Mouse (Mus musculus) left cerebral cortex, adult 18-20 months (tissue): ENCODE results near the gene P4hb. TPM values are rescaled to one million over a fixed set of nuclear protein-coding genes. Genes with fewer than 3 reads are reported as not detected.

ENCODE experiments used
- DNase-seq, 2 experiments: peaks; one replicate each; pipeline ENCODE4 v3.0.0; 2021 to 2022; ENCODE audit warnings: low spot score in 2 of 2, mixed read lengths in 1 of 2
- long read RNA-seq, 2 experiments: library from polyadenylated mRNA; stranded (forward); transcript quantifications; one replicate each; pipeline ENCODE4 v2.0.0; 2021
- total RNA-seq, 2 experiments: library from RNA; stranded (reverse); gene quantifications; 2 replicates each; pipeline ENCODE4 v1.2.3; 2021

P4hb gene
- 100 to 1,000 TPM; 127 to 129 TPM for total RNA-seq
- long read RNA-seq, experiment 1, transcript P4hb-201 (11 exons, 2,861 nt): major isoform, 189 of 200 reads
- long read RNA-seq, experiment 1, partial matches to known transcripts: 6 of 200 reads
- long read RNA-seq, experiment 1, other reads (novel, unspliced or antisense): 5 of 200 reads
- long read RNA-seq, experiment 2, transcript P4hb-201 (11 exons, 2,861 nt): major isoform, 135 of 146 reads
- long read RNA-seq, experiment 2, partial matches to known transcripts: 3 of 146 reads
- long read RNA-seq, experiment 2, other reads (novel, unspliced or antisense): 8 of 146 reads

DNA sequence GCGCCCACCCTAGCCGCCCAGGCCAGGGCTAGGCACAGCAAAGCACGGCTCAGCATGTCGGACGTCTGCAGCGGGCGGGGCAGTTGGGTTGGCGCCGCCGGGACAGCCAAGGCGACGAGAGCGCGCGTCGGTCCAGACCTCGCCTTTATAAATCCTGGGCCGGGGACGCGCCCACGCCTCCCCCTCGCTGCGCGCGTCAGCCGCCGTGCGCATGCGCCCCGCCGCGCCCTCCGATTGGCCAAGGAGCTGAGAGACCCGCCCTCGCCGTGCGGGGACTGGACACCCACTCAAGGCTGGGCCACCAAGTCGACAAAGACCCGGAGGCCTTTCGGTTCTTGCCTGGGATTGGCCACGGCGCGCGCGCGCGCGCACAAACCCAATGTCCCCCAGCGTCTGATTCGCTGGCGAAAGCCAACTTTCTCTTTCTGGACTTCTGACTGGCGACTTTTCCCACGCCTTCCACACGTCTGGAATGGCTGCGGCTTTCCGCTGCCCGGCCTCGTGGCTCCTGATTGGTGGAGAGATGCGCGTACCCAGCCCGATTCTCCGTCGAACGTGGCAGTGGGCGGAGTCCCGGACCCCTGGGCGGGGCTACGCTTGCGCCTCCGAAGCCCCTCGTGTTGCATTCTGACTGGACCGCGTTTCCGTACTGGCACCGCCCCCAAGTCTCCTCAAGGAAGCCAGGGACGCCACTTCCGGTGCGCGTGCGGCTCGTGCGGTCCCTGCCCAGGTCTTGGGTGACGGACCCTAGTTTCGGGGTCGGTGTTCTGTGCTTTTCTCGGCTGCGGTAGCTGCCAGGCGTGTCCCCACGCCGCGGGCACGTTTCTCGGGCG lies at the start of gene P4hb:
Gene P4hb (minus strand): TSS at position 502 of the 833 bp plus-strand sequence.
- DNase-seq: peak; percentile 99 to 100

DNA sequence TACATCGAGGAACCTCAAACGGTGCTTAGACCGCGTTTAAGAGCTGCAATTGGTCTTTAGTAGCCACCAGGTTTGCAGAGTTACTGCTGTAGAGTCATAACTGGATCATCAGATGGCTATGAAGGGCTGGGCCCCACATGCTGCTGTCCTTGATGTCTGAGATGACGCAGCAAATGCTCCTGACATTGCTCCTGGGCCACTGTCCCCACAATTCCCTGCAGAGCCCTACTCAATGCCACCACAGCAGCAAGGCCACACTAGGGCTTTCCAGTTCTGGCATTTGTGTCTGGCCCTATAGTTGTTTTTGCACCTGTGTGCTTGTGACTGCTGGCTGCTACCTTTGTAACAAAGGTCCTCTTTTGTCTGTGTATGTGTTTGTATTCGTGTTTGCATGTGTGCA lies 49.8 kb upstream of the P4hb start:
- no peak for DNase-seq

DNA sequence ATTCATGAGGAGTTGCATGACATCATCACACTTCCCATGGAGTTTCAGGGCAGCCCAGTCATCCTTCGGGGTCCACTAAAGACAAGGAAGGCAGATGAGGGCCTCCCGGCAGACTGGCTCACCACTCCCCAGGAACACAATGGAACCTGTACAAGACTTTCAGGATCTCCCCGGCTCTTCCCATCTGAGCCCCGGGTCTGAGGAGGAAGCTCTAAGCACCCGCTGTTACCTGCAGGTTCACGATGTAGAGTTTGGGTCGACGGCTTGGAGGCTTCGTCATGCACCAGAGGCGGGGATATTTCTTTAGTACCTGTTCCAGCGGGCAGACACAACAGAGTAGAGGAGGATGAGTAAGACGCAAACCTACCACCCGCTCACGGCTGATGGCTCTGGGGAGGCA lies 47.1 kb upstream of the P4hb start:
- DNase-seq: no peak

DNA sequence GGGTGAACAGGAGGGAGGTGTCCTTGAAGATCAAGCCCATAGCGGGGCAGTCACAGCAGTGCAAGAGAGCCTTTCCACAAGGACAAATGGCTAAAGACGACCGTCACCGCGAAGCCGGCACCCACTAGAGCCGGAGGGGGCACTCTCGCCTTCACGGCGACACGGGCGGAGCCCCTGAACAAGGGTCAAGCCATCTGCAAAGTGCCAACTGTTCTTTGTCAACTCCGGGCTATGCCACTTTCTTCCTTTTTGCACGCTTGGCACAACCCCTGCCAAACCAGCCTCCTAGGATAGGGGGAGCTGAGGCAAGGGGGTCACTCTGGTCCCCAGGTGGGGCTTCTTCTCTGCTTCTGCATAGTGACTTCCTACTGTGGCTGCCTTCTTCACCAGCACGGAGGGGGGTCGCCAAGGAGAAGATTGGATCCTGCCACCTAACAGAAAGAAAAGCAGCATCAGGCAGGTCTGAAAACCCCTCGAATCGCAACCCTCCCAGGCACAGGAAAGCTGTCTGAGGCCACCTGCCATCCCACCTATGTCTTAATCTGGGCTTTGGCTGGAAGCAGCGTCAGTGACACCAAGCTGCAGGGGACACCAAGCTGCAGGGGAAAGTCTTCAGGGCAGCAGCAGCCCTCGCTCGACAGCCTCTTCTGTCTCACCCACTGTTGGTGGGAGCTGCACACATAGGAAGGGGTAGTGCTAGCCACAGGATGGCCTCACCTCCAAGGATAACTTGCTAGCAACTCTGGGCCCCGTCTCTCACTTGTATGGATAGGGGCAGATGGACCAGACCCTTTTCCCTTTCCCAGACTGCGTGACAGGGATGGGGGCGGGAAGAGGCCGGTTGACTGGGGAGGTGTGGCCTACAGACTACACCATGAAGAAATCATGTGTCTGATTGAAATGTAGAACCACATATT lies 45.8 kb upstream of the P4hb start:
- no peak for DNase-seq

DNA sequence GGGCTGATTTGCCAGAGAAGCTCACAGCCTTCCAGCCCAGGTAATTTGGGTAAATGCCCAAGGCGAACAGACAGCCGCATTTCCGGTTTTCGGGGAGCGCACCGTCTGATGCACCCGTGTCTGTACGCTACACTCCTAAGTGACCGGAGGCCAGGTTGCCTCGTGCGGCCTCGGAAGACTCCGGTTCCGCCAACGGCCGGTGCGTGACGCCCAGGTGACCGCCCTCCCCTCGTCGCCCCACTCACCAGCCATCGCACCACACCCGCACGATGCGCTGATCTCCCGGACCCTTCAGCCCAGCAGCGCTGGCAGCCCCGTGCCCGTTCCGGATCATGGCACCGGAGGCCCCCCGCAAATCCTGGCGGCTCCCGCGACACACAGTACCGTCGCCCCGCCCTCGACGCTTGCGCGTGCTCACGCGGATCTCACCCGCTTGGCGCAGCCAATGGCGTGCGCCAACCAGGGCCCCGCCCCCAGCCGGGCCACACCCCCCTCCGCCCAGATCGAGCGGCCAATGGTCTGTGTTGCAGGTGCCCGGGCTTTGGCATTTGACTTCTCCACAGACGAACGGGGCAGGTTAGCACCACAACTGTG lies 44.6 kb upstream of the P4hb start, which contains the start of gene Pcyt2:
Gene Pcyt2 (minus strand): TSS at position 418 of the 594 bp plus-strand sequence.
- peak; percentile 88 to 93 for DNase-seq

DNA sequence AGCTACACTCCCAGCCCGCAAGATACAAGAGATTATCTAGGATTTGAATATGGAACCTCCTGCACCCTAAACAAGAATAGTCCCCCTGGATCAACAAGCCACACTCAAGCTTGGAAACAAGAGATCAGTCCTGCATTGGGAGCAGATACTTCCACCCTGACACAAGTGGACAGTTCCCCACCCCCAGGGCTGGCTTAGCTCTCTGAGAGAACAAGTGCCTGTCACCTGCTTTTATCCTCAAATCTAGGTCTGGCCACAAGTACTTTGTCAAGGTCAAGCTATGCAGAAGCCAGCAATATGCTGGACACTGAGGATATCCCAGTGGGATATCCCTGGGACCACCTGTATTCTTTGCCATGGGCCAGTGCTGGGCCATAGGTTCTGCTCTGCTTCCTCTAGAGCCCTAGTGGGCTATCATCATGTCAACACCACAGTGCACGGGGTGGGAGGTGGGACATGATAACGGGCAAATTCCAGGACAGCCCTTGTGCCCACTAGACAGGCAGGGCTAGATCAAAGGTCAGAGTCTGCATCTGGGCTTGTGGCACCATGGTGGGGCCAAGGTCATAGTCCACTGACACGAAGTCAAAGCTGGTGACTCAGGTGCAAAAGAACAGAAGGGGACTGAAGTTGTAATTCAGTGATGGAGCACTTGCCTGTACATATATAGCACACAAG lies 43.7 kb upstream of the P4hb start:
- no peak for DNase-seq

DNA sequence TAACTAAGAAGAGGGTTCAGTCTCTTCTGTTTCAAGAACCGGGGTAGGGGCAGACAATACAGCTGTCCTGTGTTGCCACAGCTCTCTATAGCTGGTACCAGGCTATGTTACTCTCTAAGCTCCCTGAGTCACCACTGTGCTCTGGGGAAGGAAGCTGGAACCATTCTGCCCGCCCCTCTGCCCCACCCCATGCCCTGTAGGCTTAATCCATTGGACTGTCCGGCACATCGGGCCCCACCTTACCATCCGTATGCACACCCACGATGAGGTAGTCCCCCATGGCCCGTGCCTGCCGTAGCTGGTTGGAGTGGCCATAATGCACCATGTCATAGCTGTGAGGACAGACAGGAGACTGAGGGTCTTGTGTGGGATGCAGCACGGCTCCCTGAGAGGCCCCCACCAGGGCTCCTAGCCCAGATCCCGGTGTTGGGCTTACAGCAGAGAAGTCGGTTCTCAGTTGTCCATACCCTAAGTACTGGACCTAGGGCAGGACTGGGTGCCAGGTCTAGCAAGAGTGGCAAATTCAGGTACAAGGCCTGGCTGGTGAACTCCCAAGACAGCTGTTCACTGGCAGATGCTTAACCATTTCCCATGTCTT lies 42.7 kb upstream of the P4hb start:
- no peak for DNase-seq

DNA sequence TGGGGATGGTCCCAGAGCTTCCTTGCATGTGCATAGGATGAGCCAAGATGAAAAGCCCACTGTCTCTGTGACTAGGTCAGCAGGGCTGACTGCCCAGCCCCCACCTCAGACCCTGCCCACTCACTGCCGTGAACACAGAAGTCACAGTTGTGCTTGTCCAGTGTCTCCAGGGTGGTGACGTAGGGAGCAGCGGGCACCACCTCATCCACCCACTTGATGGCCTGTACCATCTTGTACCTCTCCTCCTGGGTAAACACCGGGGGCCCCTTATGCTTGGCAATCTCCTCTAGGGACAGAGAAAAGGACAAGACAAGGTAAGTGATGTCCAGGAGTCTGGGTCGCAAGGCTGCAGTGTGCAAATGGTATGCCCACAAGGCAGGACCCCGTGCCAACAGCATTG lies 42.1 kb upstream of the P4hb start:
- no peak for DNase-seq

DNA sequence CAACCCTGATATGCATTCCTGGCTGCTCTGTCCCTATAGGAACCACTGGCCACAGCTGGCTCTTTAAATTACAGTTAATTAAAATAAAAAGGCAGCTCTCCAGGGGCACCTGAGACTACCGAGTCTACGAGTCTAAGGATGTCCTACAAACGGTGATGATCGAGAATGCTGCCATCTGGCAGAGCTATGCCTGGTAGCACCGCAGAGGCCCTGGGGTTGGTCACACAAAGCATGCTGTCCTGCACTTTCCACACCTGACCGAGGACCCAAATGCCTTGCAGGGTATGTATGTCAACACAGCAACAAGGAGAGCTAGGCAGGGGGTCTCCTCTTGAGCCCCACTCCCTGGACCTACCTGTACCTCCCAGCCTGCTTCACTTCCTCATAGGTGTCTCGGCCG lies 40.9 kb upstream of the P4hb start:
- DNase-seq: no peak

DNA sequence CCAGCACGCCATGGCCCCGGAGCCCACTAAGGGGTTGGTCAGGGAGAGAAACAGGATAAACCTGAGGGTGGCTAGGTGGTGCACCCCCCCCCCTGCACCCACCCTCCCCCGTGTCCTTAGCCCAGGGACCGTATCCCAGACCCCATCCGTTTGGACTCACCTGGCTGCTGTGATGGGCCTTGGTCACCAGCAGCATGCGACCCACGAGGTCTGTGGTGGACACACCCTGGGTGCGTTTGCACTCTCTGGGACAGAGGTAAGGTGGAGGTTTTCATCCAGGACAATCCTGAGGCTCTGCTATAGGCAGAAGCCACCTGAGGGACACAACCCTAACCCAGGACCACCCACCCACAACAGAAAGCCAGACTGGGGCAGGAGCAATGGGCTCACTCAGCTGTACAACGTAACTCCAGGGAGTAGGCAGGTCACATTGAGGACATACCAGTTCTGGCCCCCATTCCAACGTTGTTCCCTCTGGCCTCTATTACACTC lies 40.5 kb upstream of the P4hb start:
- DNase-seq: no peak

DNA sequence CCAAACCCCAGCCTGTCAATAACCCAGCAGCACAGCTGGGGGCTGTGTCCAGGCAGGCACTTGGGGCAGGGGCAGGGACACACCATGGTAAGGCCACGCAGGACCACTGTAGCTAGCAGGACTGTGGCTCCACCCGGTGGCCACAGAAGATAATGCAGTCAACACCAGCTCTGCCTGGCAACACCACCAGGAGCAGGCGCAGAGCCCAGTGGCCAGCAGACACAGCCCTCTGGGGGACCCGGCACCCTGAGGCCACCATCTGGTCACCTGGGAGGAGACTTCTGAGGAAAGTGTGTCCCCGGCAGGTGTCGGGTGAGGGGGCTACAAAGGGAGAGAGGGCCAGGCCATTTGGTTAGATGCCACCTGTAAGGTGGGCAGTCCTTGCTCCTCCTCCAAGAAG lies 39.7 kb upstream of the P4hb start:
- DNase-seq: peak; percentile 47 to 54

DNA sequence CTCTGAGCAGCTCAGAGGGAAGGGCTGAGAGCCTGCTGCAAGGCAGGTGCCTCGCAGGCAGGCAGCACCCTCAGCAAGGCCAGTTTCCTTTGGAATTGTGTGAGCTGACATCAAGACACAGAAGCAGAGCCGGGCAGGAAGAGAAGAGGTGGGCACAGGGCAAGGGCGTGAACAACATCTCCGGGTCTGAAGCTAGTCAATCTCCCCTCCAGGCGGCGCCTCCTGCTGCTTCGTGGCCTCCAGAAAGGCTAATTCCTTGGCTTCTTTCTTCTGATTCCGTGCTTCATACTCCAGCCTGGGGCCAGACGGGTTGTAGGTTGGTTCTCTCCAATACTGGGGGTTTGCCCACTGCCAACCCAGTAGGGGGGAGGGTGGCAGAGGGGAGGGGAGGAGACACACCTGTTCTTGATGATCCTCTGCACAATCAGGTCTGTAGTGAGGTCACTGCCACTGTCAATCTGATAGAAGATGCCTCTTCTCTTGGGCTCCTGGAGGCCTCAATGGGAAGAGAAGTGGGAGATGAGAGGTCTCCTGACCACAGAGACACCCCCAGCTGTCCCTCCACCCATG lies 37.5 kb upstream of the P4hb start:
- DNase-seq: no peak

DNA sequence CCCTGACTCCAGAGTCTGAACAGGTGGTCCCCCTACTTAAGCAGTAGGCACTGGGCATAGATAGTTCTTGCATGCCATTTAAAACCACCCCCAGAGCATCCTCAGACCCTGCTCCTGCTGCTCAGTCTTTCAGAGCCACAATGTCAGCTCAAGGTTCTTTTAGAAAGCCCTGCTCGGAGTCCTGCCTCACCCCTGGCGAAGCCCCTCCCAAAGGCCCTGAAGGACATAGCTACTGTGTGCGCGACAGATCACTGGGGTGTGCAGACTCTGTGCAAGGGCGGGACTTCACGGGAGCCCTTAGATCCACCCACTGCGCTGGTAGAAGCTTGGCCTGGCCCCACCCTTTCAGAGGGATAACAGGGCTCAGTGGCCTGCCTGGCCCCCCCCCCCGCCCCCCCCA lies 36.2 kb upstream of the P4hb start:
- DNase-seq: no peak

DNA sequence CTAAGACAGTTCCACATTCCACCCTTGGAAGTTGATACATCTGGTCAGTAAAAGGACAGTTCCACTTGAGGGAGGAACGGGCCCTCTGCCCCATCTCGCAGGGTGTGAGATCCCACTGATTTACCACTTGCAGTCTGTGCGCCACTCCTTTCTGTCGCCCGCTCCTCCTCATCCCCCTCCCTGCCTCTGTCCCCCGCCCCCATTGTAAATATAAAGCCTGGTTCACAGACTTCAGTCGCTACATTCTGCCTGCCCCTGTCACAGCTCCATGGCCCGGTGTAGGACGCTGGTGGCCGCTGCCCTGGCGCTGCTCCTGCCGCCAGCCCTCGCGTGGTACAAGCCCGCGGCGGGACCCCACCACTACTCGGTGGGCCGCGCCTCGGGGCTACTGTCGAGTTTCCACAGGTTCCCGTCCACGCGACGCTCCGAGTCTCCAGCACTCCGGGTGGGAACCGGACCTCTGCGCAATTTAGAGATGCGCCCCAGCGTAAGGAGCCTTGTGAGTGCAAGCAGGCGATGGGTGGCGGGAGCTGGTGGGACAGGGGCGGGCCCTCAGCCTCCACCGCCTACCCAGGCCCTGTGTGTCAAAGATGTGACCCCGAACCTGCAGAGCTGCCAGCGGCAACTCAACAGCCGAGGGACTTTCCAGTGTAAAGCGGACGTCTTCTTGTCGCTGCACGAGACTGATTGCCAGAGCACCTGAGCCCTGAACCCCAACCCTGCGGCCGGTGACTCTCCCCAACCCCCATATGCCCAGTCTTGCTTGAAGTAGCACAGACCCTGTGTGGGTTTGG lies 35.4 kb upstream of the P4hb start, which contains the start of gene Npb:
Gene Npb (plus strand): TSS at position 237 of the 794 bp plus-strand sequence.
- no peak for DNase-seq

DNA sequence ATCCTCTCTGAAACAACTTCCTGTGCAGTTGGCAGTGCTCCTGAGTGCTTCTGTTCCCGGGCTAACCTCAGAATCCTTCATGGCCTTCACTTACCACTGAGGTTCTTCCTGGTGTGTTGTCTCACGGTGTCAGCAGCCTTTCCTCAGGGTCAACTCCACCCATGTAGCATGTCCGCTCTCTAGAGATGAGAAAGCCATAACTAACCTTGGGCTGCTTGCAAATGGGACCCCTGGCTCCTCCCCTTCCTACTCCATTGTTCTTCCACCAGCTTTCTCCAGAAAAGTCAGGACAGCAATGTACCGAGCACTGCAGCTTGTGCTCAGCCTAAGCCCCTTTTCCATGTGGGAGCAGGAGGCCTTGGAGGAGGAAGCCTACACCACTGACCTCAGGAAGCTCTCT lies 33.7 kb upstream of the P4hb start:
- DNase-seq: no peak

DNA sequence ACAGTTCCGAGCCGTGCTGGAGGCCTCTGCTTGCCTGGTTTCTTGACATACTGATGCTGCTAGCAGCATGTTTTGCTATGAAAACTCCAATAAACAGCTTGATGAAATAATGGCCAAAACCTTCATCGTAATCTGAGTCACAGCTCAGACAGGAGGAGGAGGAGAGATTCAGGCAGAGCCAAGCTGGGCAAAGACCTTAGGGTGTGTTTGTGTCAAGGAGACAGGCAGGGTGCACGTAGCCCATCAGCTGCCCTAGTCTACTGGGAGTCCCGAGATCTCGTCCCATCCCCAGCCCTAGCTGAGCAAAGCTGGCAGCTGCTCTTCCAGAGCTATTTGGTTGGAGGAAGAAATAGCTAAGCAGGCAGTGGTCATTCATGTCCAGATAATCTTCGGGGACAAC lies 32.6 kb upstream of the P4hb start:
- no peak for DNase-seq

DNA sequence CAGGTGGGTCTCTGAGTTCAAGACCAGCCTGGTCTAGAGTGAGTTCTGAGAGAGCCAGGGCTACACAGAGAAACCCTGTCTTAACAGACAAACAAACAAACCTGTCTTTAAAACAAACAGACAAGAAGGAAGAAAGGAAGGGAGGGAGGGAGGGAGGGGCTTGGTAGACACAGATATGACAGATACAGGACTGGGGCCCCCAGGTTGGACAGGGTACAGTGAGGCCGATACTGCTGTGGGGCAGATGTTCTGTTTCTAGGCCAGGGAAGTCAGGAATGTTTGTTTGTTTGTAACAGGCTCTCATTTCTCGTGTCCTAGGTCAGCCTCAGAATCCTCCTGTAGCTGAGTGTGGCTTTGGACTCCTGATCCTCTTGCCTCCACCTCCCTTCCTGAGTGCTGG lies 30.5 kb upstream of the P4hb start:
- DNase-seq: no peak

DNA sequence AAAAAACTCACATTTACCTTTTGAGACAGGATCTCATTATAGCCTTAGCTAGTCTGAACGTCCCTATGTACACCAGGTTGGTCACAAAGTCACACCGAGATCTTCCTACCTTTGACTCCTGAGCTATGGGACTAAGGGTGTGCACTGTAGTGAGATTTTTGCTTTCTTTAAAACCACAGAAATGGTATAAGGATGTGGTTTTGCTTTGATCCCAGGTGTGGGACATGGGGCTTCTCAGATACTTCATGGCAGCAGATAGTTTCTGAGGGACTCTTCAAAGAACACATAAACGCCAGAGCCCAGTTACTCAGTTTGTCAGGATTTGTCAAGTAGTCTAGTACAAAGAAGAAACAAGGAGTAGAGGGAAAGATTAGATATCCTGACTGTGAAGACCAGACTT lies 27.7 kb upstream of the P4hb start:
- no peak for DNase-seq
